ENCODE assay signal across 8 mouse cellular contexts in the genomic region with DNA sequence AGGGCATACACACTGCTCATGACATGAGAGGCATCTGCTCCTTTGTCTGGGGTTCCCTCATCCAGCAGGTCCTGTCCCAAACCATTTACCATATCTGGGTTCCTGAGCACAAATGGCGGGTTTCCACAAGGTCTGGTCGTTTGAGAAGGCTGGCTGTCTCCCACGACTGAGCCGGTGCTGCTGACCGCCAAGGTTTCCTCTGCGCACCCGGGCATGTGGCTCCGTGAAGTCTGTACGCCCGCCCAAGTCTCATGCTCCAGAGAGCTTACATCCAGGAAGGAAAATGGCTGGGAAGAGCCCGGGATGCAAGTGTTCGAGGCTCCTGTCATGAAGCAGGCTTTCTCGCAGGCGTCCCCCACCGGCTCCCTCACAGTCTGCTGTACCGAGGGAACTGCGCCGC. TPM values are rescaled to one million over a fixed set of nuclear protein-coding genes. Genes with fewer than 3 reads are reported as not detected.
A peak's percentile ranks its signal among the peaks of the same experiment; 100 is the strongest.
DNase-seq lines count a peak whose midpoint lies in the region; ATAC-seq and TF ChIP-seq lines count a peak whose summit lies in the region.

No protein-coding gene starts in this region.

- H3K9me3 ChIP-seq in kidney, embryonic 16.5 days (ENCODE audit: low read length): no peaks in the 10 kb centered on the region
- no peaks in the 10 kb centered on the region for H3K9me3 ChIP-seq in embryonic facial prominence, embryonic 12.5 days
- no peaks in the 10 kb centered on the region for H3K9me3 ChIP-seq in intestine, embryonic 14.5 days (ENCODE audit: control insufficient read depth, low read length)
- no peaks in the 10 kb centered on the region for H3K9me3 ChIP-seq in midbrain, postnatal 0 days (ENCODE audit: low read length)

- H3K9ac ChIP-seq in kidney, embryonic 16.5 days (replicated peaks; ENCODE audit: low read length): peak overlapping the region; percentile 31; the same call in 1 of the 2 replicates
- no peak overlapping the region for H3K9ac ChIP-seq in embryonic facial prominence, embryonic 12.5 days
- H3K9ac ChIP-seq in intestine, embryonic 14.5 days (ENCODE audit: low read length): peak overlapping the region; percentile 27; the same call in 1 of the 2 replicates
- H3K9ac ChIP-seq in midbrain, postnatal 0 days (replicated peaks; ENCODE audit: low read length, poor library complexity, severe bottlenecking): no peak overlapping the region

- WGBS in kidney, embryonic 16.5 days: 66% methylated on average over 18 of the region's 18 CpGs
- 59% methylated on average over 18 of the region's 18 CpGs for WGBS in embryonic facial prominence, embryonic 12.5 days
- 68% methylated on average over 18 of the region's 18 CpGs for WGBS in intestine, embryonic 14.5 days
- WGBS in midbrain, postnatal 0 days: 64% methylated on average over 18 of the region's 18 CpGs

- peaks cover 3% of the 10 kb centered on the region for H3K36me3 ChIP-seq in kidney, embryonic 16.5 days (ENCODE audit: insufficient read depth, low read length)
- H3K36me3 ChIP-seq in embryonic facial prominence, embryonic 12.5 days: 0 out of 2 replicates have a peak, but pooled peaks cover 4% of the 10 kb centered on the region
- no peaks in the 10 kb centered on the region for H3K36me3 ChIP-seq in intestine, embryonic 14.5 days (ENCODE audit: control insufficient read depth, insufficient read depth, low read length)
- H3K36me3 ChIP-seq in midbrain, postnatal 0 days (ENCODE audit: insufficient read depth, low read length): peaks cover 7% of the 10 kb centered on the region; the same call in 1 of the 2 replicates

- DNase-seq in kidney, adult 18-20 months: no peak
- DNase-seq in intestine, embryonic 14.5 days (ENCODE audit: low spot score): no peak
- DNase-seq in midbrain, postnatal 0 days (ENCODE audit: low spot score): no peak
- no peak for DNase-seq in urinary bladder, postnatal 25 days (ENCODE audit: low spot score)
- no peak for DNase-seq in layer of hippocampus, adult 9-10 months (ENCODE audit: low spot score)
- no peak for DNase-seq in adrenal gland, adult 2 months

- H3K4me3 ChIP-seq in kidney, embryonic 16.5 days (ENCODE audit: low read length): no peak overlapping the region
- H3K4me3 ChIP-seq in embryonic facial prominence, embryonic 12.5 days: peak overlapping the region; percentile 22
- peak overlapping the region; percentile 18 for H3K4me3 ChIP-seq in intestine, embryonic 14.5 days (ENCODE audit: low read depth, low read length)
- H3K4me3 ChIP-seq in midbrain, postnatal 0 days (ENCODE audit: low read depth, low read length): no peak overlapping the region

- no peaks in the 10 kb centered on the region for H3K27me3 ChIP-seq in kidney, embryonic 16.5 days (ENCODE audit: insufficient read depth, low read length)
- 0 out of 2 replicates have a peak, but pooled peaks cover 4% of the 10 kb centered on the region for H3K27me3 ChIP-seq in embryonic facial prominence, embryonic 12.5 days
- no peaks in the 10 kb centered on the region for H3K27me3 ChIP-seq in intestine, embryonic 14.5 days (replicated peaks; ENCODE audit: control insufficient read depth, insufficient read depth, low read length)
- H3K27me3 ChIP-seq in midbrain, postnatal 0 days (ENCODE audit: insufficient read depth, low read length): no peaks in the 10 kb centered on the region

- peak overlapping the region; percentile 31 for H3K27ac ChIP-seq in kidney, embryonic 16.5 days (ENCODE audit: low read length)
- H3K27ac ChIP-seq in embryonic facial prominence, embryonic 12.5 days: no peak overlapping the region
- H3K27ac ChIP-seq in intestine, embryonic 14.5 days (ENCODE audit: low read depth): no peak overlapping the region
- H3K27ac ChIP-seq in midbrain, postnatal 0 days (ENCODE audit: low read depth, low read length): no peak overlapping the region

- H3K4me1 ChIP-seq in kidney, embryonic 16.5 days (ENCODE audit: insufficient read depth, low read length): peaks cover 36% of the 10 kb centered on the region
- peaks cover 4% of the 10 kb centered on the region; the same call in 1 of the 2 replicates for H3K4me1 ChIP-seq in embryonic facial prominence, embryonic 12.5 days
- peaks cover 8% of the 10 kb centered on the region for H3K4me1 ChIP-seq in intestine, embryonic 14.5 days (replicated peaks; ENCODE audit: control insufficient read depth, insufficient read depth, low read length)
- H3K4me1 ChIP-seq in midbrain, postnatal 0 days (ENCODE audit: insufficient read depth, low read length): no peaks in the 10 kb centered on the region; the same call in 1 of the 2 replicates

- no peak for ATAC-seq in kidney, embryonic 16.5 days (ENCODE audit: low FRiP score, low TSS enrichment)
- ATAC-seq in embryonic facial prominence, embryonic 12.5 days (ENCODE audit: insufficient number of reproducible peaks, insufficient read depth, low FRiP score, low TSS enrichment): no peak
- ATAC-seq in intestine, embryonic 14.5 days (replicated peaks; ENCODE audit: low FRiP score, low TSS enrichment, low read depth): no peak
- ATAC-seq in midbrain, postnatal 0 days (ENCODE audit: low FRiP score): no peak

- TF ChIP-seq CTCF in midbrain, postnatal 0 days (IDR thresholded peaks at IDR 0.05): no peak

- H3K4me2 ChIP-seq in kidney, embryonic 16.5 days (replicated peaks; ENCODE audit: low read depth, low read length): peak overlapping the region; percentile 49
- peak overlapping the region; percentile 48 for H3K4me2 ChIP-seq in embryonic facial prominence, embryonic 12.5 days (replicated peaks)
- peak overlapping the region; percentile 51 for H3K4me2 ChIP-seq in intestine, embryonic 14.5 days (ENCODE audit: low read length)
- peak overlapping the region; percentile 33; the same call in 1 of the 2 replicates for H3K4me2 ChIP-seq in midbrain, postnatal 0 days (ENCODE audit: low read depth, low read length, poor library complexity, severe bottlenecking)

RNA-seq across cellular contexts. Expression of a gene that starts 53.2 kb away (rescaled TPM):
- polyA plus RNA-seq in kidney, embryonic 16.5 days (2015; fragmentation: Nextera tagmentation; extraction: Ambion mirVana): 0.71 and 0.72 TPM in 2 replicates
- 1.7 and 2.0 TPM in 2 replicates for polyA plus RNA-seq in embryonic facial prominence, embryonic 12.5 days (2016; fragmentation: Nextera tagmentation; extraction: Ambion mirVana)
- 1.4 and 1.7 TPM in 2 replicates for polyA plus RNA-seq in intestine, embryonic 14.5 days (2014; fragmentation: Nextera tagmentation; extraction: Ambion mirVana)
- not detected in 2 replicates for total RNA-seq in midbrain, postnatal 0 days (2014; rRNA removed)
- polyA plus RNA-seq in midbrain, postnatal 0 days (2015; fragmentation: Nextera tagmentation; extraction: Ambion mirVana): 0.96 and 1.9 TPM in 2 replicates
- 1 to 10 TPM in 1 of 2 experiments, under 1 TPM in 1; 0.73 to 2.2 TPM for total RNA-seq in adrenal gland, adult 2 months (2021)
- polyA plus RNA-seq in adrenal gland, adult 2 months (2012; rRNA removed): 0.75 and 1.8 TPM in 2 replicates

RNA-seq across cellular contexts. Expression of a gene that starts 53.7 kb away (rescaled TPM):
- polyA plus RNA-seq in kidney, embryonic 16.5 days (2015; fragmentation: Nextera tagmentation; extraction: Ambion mirVana): 81.5 and 84.7 TPM in 2 replicates
- polyA plus RNA-seq in embryonic facial prominence, embryonic 12.5 days (2016; fragmentation: Nextera tagmentation; extraction: Ambion mirVana): 97.2 and 104 TPM in 2 replicates
- 93.2 and 98.0 TPM in 2 replicates for polyA plus RNA-seq in intestine, embryonic 14.5 days (2014; fragmentation: Nextera tagmentation; extraction: Ambion mirVana)
- 116 and 133 TPM in 2 replicates for total RNA-seq in midbrain, postnatal 0 days (2014; rRNA removed)
- 49.1 and 55.8 TPM in 2 replicates for polyA plus RNA-seq in midbrain, postnatal 0 days (2015; fragmentation: Nextera tagmentation; extraction: Ambion mirVana)
- total RNA-seq in adrenal gland, adult 2 months (2021): 100 to 1,000 TPM; 127 to 150 TPM
- 157 and 164 TPM in 2 replicates for polyA plus RNA-seq in adrenal gland, adult 2 months (2012; rRNA removed)

Comparison
In these comparisons a context has a peak if more than half of its experiments do, and no peak if none do; other contexts are left out.
1. H3K4me3 ChIP-seq: peak in embryonic facial prominence, embryonic 12.5 days (single experiment) and intestine, embryonic 14.5 days (single experiment); none in kidney, embryonic 16.5 days (single experiment) and midbrain, postnatal 0 days (single experiment).
2. H3K9ac ChIP-seq: peak in kidney, embryonic 16.5 days (single experiment) and intestine, embryonic 14.5 days (single experiment); none in embryonic facial prominence, embryonic 12.5 days (single experiment) and midbrain, postnatal 0 days (single experiment).
3. Peak in every context shown above with its lines, with median percentiles within 50 percentile points of each other: H3K4me2 ChIP-seq.